Mouse (Mus musculus) forebrain, embryonic 11.5 days (tissue): ENCODE measurements around the gene Glb1l. TPM values are rescaled to one million over a fixed set of nuclear protein-coding genes. Genes with fewer than 3 reads are reported as not detected.

Experiments used
- ATAC-seq: fragments of 200-750 bp; cut with Nextera tagmentation; replicated peaks from 2 replicates; pipeline ENCODE4 v1.8.0; 2017; ENCODE audit warnings: moderate TSS enrichment; ENCODE audit not compliant: low FRiP score
- DNase-seq: peaks from one replicate; pipeline ENCODE4 v3.0.0-alpha.2; 2017; ENCODE audit warnings: low spot score
- H3K27ac ChIP-seq: fragments of 300-500 bp; sonication (generic); 2 replicates; pipeline ENCODE4 v1.5.1; 2014; ENCODE audit warnings: low read depth, low read length
- H3K27me3 ChIP-seq: fragments of 300-500 bp; sonication (generic); 2 replicates; pipeline ENCODE4 v1.6.1; 2014; ENCODE audit warnings: mild to moderate bottlenecking, low read length, mixed read lengths; ENCODE audit not compliant: control insufficient read depth, insufficient read depth
- H3K36me3 ChIP-seq: fragments of 300-500 bp; sonication (generic); 2 replicates; pipeline ENCODE4 v1.6.1; 2014; ENCODE audit warnings: mild to moderate bottlenecking, low read length, moderate library complexity, mixed read lengths; ENCODE audit not compliant: control insufficient read depth, insufficient read depth
- H3K4me1 ChIP-seq: fragments of 300-500 bp; sonication (generic); replicated peaks from 2 replicates; pipeline ENCODE4 v1.6.1; 2014; ENCODE audit warnings: low read length, mixed read lengths; ENCODE audit not compliant: control insufficient read depth, insufficient read depth
- H3K4me2 ChIP-seq: fragments of 300-500 bp; sonication (generic); 2 replicates; pipeline ENCODE4 v1.6.1; 2014; ENCODE audit warnings: low read depth, mild to moderate bottlenecking, low read length, moderate library complexity, mixed read lengths; ENCODE audit not compliant: severe bottlenecking
- H3K4me3 ChIP-seq: fragments of 300-500 bp; sonication (generic); 2 replicates; pipeline ENCODE4 v1.5.1; 2014; ENCODE audit warnings: low read depth, low read length
- H3K9ac ChIP-seq: fragments of 300-500 bp; sonication (generic); 2 replicates; pipeline ENCODE4 v1.6.1; 2014; ENCODE audit warnings: low read length
- H3K9me3 ChIP-seq: fragments of 300-500 bp; sonication (generic); 2 replicates; pipeline ENCODE4 v1.6.1; 2016; ENCODE audit warnings: low read length, mixed read lengths; ENCODE audit not compliant: control insufficient read depth
- WGBS: fragments of 180-500 bp; shearing (Covaris S2); extraction: QIAGEN DNeasy Blood & Tissue Kit; methylation state at CpG from one replicate; pipeline ENCODE4 v1.1.7; 2014; 5-methylcytosine and 5-hydroxymethylcytosine counted together
- microRNA-seq: library from miRNA; unstranded; fragments of <30 nt; microRNA quantifications from one replicate; pipeline ENCODE4, GENCODE M21; 2016; ENCODE audit not compliant: insufficient number of aligned reads
- polyA plus RNA-seq: library from polyadenylated mRNA; unstranded; fragments of >200 nt; fragmentation: Nextera tagmentation; extraction: Ambion mirVana; gene quantifications from 2 replicates; pipeline ENCODE4 v1.2.1, GENCODE M21; 2014

Glb1l gene
- polyA plus RNA-seq, 1 experiment from 2014 or later, result 18.5 TPM

DNA sequence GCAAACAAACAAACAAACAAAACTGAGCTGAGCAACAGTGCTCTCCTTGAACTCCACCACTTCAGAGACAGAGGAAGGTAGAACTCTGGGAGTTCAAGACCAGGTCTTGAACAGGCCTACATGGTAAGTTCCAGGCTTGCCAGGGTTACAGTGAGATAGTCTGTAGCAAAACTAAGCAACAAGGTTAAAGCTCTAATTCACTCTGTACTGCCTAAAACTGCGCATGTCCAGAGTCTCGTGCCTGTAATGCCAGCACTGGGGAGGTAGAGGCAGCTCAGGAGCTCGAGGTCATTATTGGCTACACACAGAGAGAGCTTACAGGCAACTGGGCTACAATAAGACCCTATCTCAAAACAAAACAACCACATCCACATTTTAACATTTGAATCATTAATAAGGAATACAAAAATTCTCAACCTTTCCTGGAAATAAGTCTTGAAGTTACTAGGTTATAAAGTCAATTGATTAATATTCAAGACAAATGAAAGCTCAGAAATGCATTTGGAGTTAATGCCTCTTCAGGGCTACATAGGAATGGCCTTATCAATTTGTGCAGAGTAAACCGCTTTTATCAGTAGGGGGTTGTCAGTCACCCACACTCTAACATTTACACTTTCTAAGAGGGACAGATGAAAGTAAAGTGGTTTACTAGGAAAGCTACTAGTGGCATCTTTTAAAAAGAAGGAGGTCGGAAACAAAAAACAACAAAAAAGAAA lies 50.9 kb downstream of the Glb1l start:
- H3K9me3 ChIP-seq, result no peaks in the 10 kb centered on the region
- H3K9ac ChIP-seq, result no peak overlapping the region
- no peaks in the 10 kb centered on the region for H3K36me3 ChIP-seq
- H3K4me3 ChIP-seq, result no peak overlapping the region
- H3K4me2 ChIP-seq, result no peak overlapping the region
- H3K4me1 ChIP-seq, result no peaks in the 10 kb centered on the region
- 70% methylated on average over 5 of the region's 5 CpGs for WGBS
- H3K27me3 ChIP-seq, result no peaks in the 10 kb centered on the region
- no peak for ATAC-seq
- H3K27ac ChIP-seq, result no peak overlapping the region
- DNase-seq, result no peak

DNA sequence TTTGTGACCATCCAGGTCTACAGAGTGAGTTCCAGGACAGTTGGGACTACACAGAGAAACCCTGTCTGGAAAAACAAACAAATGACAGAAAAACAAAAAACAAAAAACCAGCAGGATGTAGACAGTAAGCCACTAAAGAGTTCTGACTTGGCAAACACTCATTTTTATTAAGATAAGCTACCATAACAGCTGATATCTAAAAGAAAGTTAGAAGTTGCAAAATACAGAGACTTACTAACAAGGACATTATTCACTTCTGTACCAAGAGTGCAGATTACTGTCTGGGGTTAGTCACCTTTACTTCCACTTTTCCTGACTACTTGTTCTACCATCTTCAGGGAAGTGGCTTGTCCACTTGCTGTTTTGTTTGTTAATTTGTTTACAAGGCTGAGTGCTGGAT lies 51.6 kb downstream of the Glb1l start:
- no peak overlapping the region for H3K9ac ChIP-seq
- no peaks in the 10 kb centered on the region for H3K27me3 ChIP-seq
- no peak overlapping the region for H3K4me2 ChIP-seq
- DNase-seq (no peak), ATAC-seq (no peak)
- H3K9me3 ChIP-seq, result no peaks in the 10 kb centered on the region
- H3K36me3 ChIP-seq, result no peaks in the 10 kb centered on the region
- H3K4me1 ChIP-seq, result no peaks in the 10 kb centered on the region
- H3K27ac ChIP-seq, result no peak overlapping the region
- no peak overlapping the region for H3K4me3 ChIP-seq

DNA sequence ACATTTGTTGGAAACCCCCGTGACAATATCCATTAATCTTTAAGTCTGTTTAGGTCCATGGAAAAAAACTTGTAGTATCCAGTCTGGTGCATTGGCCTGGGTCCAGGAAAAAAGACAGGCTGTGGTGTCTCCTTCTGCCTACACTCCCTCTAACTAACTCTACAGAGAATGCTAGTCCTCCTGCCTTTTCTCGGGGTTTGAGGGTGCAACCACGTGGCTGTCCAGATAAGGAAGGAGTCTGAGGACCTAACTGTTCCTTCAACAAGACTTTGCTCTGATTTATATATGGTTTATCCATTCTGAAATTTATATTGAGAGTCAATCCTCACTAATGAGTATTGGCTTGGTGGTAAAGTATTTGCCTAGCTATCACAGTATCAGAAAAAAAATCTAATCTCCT lies 54.8 kb downstream of the Glb1l start:
- no peak for DNase-seq
- WGBS, result 76% methylated on average over 3 of the region's 3 CpGs

DNA sequence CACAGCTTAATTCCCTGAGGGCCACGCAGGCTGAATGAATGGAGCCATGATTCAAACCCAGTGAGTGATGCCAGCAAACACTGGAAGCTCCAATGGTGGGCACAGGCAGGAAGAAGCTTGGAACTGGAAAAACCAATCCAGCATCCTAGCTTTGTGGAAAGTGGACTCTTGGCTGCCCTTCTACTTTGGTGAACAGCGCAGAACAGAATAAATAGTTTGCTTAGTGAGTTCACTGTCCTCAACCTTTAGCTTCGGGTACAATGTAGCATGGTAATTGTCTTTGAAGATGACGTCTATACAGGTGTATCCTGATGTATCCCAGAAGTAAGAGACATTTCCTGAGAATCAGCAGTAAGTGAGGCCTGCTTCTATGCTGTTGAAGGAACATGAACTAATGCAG lies 61.9 kb downstream of the Glb1l start:
- Histone ChIP-seq H3K9ac (no peak overlapping the region), H3K36me3 (peaks cover 5% of the 10 kb centered on the region), H3K4me3 (no peak overlapping the region), H3K9me3 (no peaks in the 10 kb centered on the region), H3K27ac (no peak overlapping the region), H3K4me2 (no peak overlapping the region), H3K4me1 (no peaks in the 10 kb centered on the region; the same call in 1 of the 2 replicates), H3K27me3 (no peaks in the 10 kb centered on the region)
- DNase-seq (no peak), ATAC-seq (no peak)
- 90% methylated on average over 4 of the region's 4 CpGs for WGBS

More for the DNA sequence above, 54.8 kb downstream of the Glb1l start:
- Histone ChIP-seq H3K9ac (no peak overlapping the region), H3K4me1 (no peaks in the 10 kb centered on the region), H3K27ac (no peak overlapping the region), H3K27me3 (no peaks in the 10 kb centered on the region), H3K36me3 (no peaks in the 10 kb centered on the region), H3K4me2 (no peak overlapping the region), H3K9me3 (no peaks in the 10 kb centered on the region), H3K4me3 (no peak overlapping the region)
- ATAC-seq, result no peak

Small RNA genes lying within 50 kb of the gene (microRNA-seq; reads per million reads assigned to microRNA genes)
- gene Gm27943, result not detected

Other genes with a start within 250 kb of the Glb1l start
- gene Nhej1, start 85.6 kb downstream of the Glb1l start, polyA plus RNA-seq, result 9.1 and 12.7 TPM in 2 replicates
- gene Slc23a3, start 76.9 kb downstream of the Glb1l start, polyA plus RNA-seq, result 0.15 TPM in 1 of 2 replicates, not detected in the other
- 48.4 and 49.1 TPM in 2 replicates for gene Cnppd1, start 68.1 kb downstream of the Glb1l start, polyA plus RNA-seq
- gene Retreg2, start 68.0 kb downstream of the Glb1l start, polyA plus RNA-seq, result 58.9 and 65.6 TPM in 2 replicates
- 27.9 and 31.7 TPM in 2 replicates for gene Zfand2b, start 42.2 kb downstream of the Glb1l start, polyA plus RNA-seq
- 27.4 and 30.2 TPM in 2 replicates for gene Abcb6, start 30.4 kb downstream of the Glb1l start, polyA plus RNA-seq
- gene Ankzf1, start 18.7 kb downstream of the Glb1l start, polyA plus RNA-seq, result 18.9 and 19.0 TPM in 2 replicates
- 19.6 and 23.5 TPM in 2 replicates for gene Atg9a, start 18.6 kb downstream of the Glb1l start, polyA plus RNA-seq
- gene Stk16, start within 50 bp of the Glb1l start, polyA plus RNA-seq, result 111 and 127 TPM in 2 replicates
- gene Tuba4a, start 9.1 kb upstream of the Glb1l start, polyA plus RNA-seq, result 11.4 and 12.9 TPM in 2 replicates
- gene A630095N17Rik, start 21.3 kb upstream of the Glb1l start, polyA plus RNA-seq, result not detected in 2 replicates
- 22.2 and 22.6 TPM in 2 replicates for gene Dnajb2, start 25.6 kb upstream of the Glb1l start, polyA plus RNA-seq
- gene Ptprn, start 53.7 kb upstream of the Glb1l start, polyA plus RNA-seq, result 3.7 and 4.3 TPM in 2 replicates
- 14.9 and 15.8 TPM in 2 replicates for gene Resp18, start 67.6 kb upstream of the Glb1l start, polyA plus RNA-seq
- gene Dnpep, start 107.2 kb upstream of the Glb1l start, polyA plus RNA-seq, result 125 and 129 TPM in 2 replicates
- gene Des, start 149.5 kb upstream of the Glb1l start, polyA plus RNA-seq, result 0.86 and 1.5 TPM in 2 replicates
- 14.1 and 16.0 TPM in 2 replicates for gene Speg, start 164.5 kb upstream of the Glb1l start, polyA plus RNA-seq
- gene Gmppa, start 225.1 kb upstream of the Glb1l start, polyA plus RNA-seq, result 46.3 and 47.2 TPM in 2 replicates
- gene Asic4, start 239.6 kb upstream of the Glb1l start, polyA plus RNA-seq, result 0.61 TPM in 2 replicates